ENCODE assay signal across 34 mouse cellular contexts in the genomic region with DNA sequence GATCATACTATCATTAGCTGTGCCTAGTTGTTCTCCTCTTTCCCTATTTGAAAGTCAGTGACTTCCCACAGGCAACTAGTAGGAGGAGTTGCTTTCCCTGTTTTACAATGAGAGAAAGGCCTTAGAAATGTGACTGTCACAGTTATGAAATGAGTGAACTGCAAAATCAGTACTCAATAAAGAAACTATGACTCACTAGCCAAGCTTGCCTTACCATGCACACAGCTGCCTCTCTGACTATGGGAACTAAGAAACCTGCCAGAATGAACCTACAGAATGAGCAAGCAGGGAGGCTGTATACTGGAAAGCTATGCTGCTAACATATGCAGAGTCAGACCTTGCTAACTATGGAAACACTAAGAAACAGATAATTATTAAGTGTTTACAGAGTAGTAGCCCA. TPM values are rescaled to one million over a fixed set of nuclear protein-coding genes. Genes with fewer than 3 reads are reported as not detected.
DNase-seq lines count a peak whose midpoint lies in the region; ATAC-seq and TF ChIP-seq lines count a peak whose summit lies in the region.
"Had no signal": no experiment of that assay in that cellular context is flagged by ENCODE, and none has a peak within 500 bp of the region (broad histone marks: within the 10 kb centered on the region; RNA-seq: fewer than 3 reads in every experiment).

No protein-coding gene starts in this region.

- no peaks in the 10 kb centered on the region for H3K27me3 ChIP-seq in Patski
- H3K27me3 ChIP-seq: embryonic facial prominence, embryonic 13.5 days; forebrain, embryonic 13.5 days; hindbrain, embryonic 12.5 days; intestine, embryonic 15.5 days; limb, embryonic 13.5 days had no signal

- intact Hi-C loops in left cerebral cortex, postnatal 10 days (cut with DNase I), result no loop called here

- TF ChIP-seq CTCF in Patski (IDR thresholded peaks at IDR 0.05), result no peak

- DNase-seq in frontal cortex, adult 2 months (ENCODE audit: extremely low spot score in 1 of 2, low spot score in 1 of 2), result peak; percentile 67 to 69
- no peak for DNase-seq in frontal cortex, postnatal 10 days (ENCODE audit: low spot score in 2 of 2)
- peak; percentile 38 to 42 for DNase-seq in left cerebral cortex, adult 9 months (ENCODE audit: low spot score in 2 of 2)
- no peak for DNase-seq in left cerebral cortex, postnatal 10 days (ENCODE audit: extremely low spot score in 1 of 2, low spot score in 2 of 2)
- DNase-seq in Patski (ENCODE audit: low read depth, low spot score), result no peak
- peak; percentile 18 to 41 for DNase-seq in right cerebral cortex, postnatal 36 days (ENCODE audit: low spot score in 2 of 2)
- DNase-seq in adrenal gland, postnatal 25 days, result no peak
- DNase-seq: adrenal gland, postnatal 14 days; cerebellum, adult 18-20 months; cerebellum, postnatal 10 days; gastrocnemius, postnatal 25 days; heart, adult 11 months; heart, postnatal 36 days; kidney, adult 2 months; kidney, postnatal 4 days; lung, postnatal 36 days; thymus, adult 2 months; thymus, postnatal 4 days had no signal

- in situ Hi-C loops in Patski (cut with MboI; ENCODE audit: low pct_unique_long_range_greater_than_20kb), result no loop called here

- POLR2A ChIA-PET in Patski (lab: Charles Lee), result no interaction called here

- ATAC-seq in Patski, result peak; percentile 26
- ATAC-seq: forebrain, embryonic 13.5 days; hindbrain, postnatal 0 days; intestine, embryonic 15.5 days; midbrain, embryonic 16.5 days had no signal

- CTCF ChIA-PET in Patski (lab: Charles Lee), result no interaction called here

RNA-seq across cellular contexts. Expression of a gene that starts 2.1 kb away (rescaled TPM):
- polyA plus RNA-seq in frontal cortex, adult 2 months (2012; rRNA removed), result 0.15 and 0.20 TPM in 2 replicates
- under 1 TPM; 0.24 to 0.43 TPM for total RNA-seq in left cerebral cortex, postnatal 10 days (2021)
- not detected for polyA plus RNA-seq in Patski (2021)
- total RNA-seq in adrenal gland, postnatal 25 days (2021), result not detected in 2 replicates
- total RNA-seq: adrenal gland, postnatal 14 days; common myeloid progenitor, adult 5-6 weeks; gastrocnemius, postnatal 25 days; heart, postnatal 36 days; megakaryocyte, adult 5-6 weeks; neutrophil, adult 5-6 weeks had no signal
- polyA plus RNA-seq: forebrain, embryonic 13.5 days; G1E; heart, embryonic 11.5 days; intestine, embryonic 15.5 days; kidney, adult 2 months; liver, embryonic 11.5 days; liver, embryonic 16.5 days; lung, embryonic 16.5 days; neural tube, embryonic 11.5 days had no signal

Comparison
In these comparisons a context has a peak if more than half of its experiments do, and no peak if none do; other contexts are left out.
1. DNase-seq: peak in frontal cortex, adult 2 months (2 of 2), left cerebral cortex, adult 9 months (2 of 2) and right cerebral cortex, postnatal 36 days (2 of 2); none in frontal cortex, postnatal 10 days (0 of 2), left cerebral cortex, postnatal 10 days (0 of 2), Patski (single experiment) and adrenal gland, postnatal 25 days (single experiment).